Mouse (Mus musculus) layer of hippocampus, postnatal 10 days (tissue): ENCODE data around the gene Hoxb6. TPM values are rescaled to one million over a fixed set of nuclear protein-coding genes. Genes with fewer than 3 reads are reported as not detected.

Source experiments
- DNase-seq, 2 experiments: peaks; one replicate each; pipeline ENCODE4 v3.0.0; 2021; ENCODE audit warnings: low spot score in 2 of 2
- total RNA-seq, 2 experiments: library from RNA; stranded (reverse); gene quantifications; 2 replicates each; pipeline ENCODE4 v1.2.3; 2021

Hoxb6 gene
- total RNA-seq, 2 experiments from 2014 or later: not detected

GRCm38 (mm10) chr11:96314671-96315343, 22.5 kb downstream of the Hoxb6 start:
- DNase-seq: no peak

GRCm38 (mm10) chr11:96315344-96315681, 23.0 kb downstream of the Hoxb6 start:
- DNase-seq: no peak

- DNase-seq: no peak
These were observed 24.7 kb downstream of the Hoxb6 start for GRCm38 (mm10) chr11:96316696-96317607.

- no peak for DNase-seq
These were observed 25.5 kb downstream of the Hoxb6 start, which contains the start of gene Hoxb4 for GRCm38 (mm10) chr11:96317608-96318367. Gene Hoxb4 (plus strand): TSS chr11:96318267.

- DNase-seq: no peak
These were observed 26.2 kb downstream of the Hoxb6 start for GRCm38 (mm10) chr11:96318368-96319070.

GRCm38 (mm10) chr11:96319071-96319902, 27.0 kb downstream of the Hoxb6 start:
- DNase-seq: no peak

GRCm38 (mm10) chr11:96319910-96320309, 27.6 kb downstream of the Hoxb6 start:
- DNase-seq: no peak

GRCm38 (mm10) chr11:96320688-96321087, 28.4 kb downstream of the Hoxb6 start:
- DNase-seq: no peak

GRCm38 (mm10) chr11:96321846-96322245, 29.6 kb downstream of the Hoxb6 start:
- no peak for DNase-seq

- no peak for DNase-seq
These were observed 30.5 kb downstream of the Hoxb6 start for GRCm38 (mm10) chr11:96322738-96323137.

- DNase-seq: no peak
These were observed 30.9 kb downstream of the Hoxb6 start, which contains the start of gene Hoxb3 for GRCm38 (mm10) chr11:96323154-96323553. Gene Hoxb3 (plus strand): TSS chr11:96323326.

- DNase-seq: no peak
These were observed 31.8 kb downstream of the Hoxb6 start for GRCm38 (mm10) chr11:96324125-96324524.

- no peak for DNase-seq
These were observed 32.7 kb downstream of the Hoxb6 start for GRCm38 (mm10) chr11:96324965-96325364.

GRCm38 (mm10) chr11:96325747-96326212, 33.5 kb downstream of the Hoxb6 start:
- DNase-seq: no peak

GRCm38 (mm10) chr11:96326705-96327104, 34.4 kb downstream of the Hoxb6 start:
- no peak for DNase-seq

GRCm38 (mm10) chr11:96327122-96327521, 34.8 kb downstream of the Hoxb6 start:
- DNase-seq: no peak

- DNase-seq: no peak
These were observed 35.5 kb downstream of the Hoxb6 start for GRCm38 (mm10) chr11:96327750-96328149.

GRCm38 (mm10) chr11:96328605-96329004, 36.3 kb downstream of the Hoxb6 start:
- no peak for DNase-seq

- DNase-seq: no peak
These were observed 39.8 kb downstream of the Hoxb6 start for GRCm38 (mm10) chr11:96332105-96332504.

GRCm38 (mm10) chr11:96332618-96333032, 40.3 kb downstream of the Hoxb6 start:
- no peak for DNase-seq
